10 mouse cellular contexts compared by ENCODE assay signal in genomic region chr9:88361211-88361909, GRCm38 (mm10). TPM values are rescaled to one million over a fixed set of nuclear protein-coding genes. Genes with fewer than 3 reads are reported as not detected.
DNase-seq lines count a peak whose midpoint lies in the region; ATAC-seq lines count a peak whose summit lies in the region.
"Had no signal": no experiment of that assay in that cellular context is flagged by ENCODE, and none has a peak within 500 bp of the region (broad histone marks: within the 10 kb centered on the region; RNA-seq: fewer than 3 reads in every experiment).

No protein-coding gene starts in this region.

- no peaks in the 10 kb centered on the region for H3K27me3 ChIP-seq in hindbrain, embryonic 14.5 days (ENCODE audit: control insufficient read depth, insufficient read depth, low read length)
- no peaks in the 10 kb centered on the region for H3K27me3 ChIP-seq in hindbrain, embryonic 11.5 days (ENCODE audit: control insufficient read depth, insufficient read depth, low read length)
- H3K27me3 ChIP-seq in lung, embryonic 15.5 days: no peaks in the 10 kb centered on the region
- H3K27me3 ChIP-seq: forebrain, embryonic 13.5 days had no signal

- intact Hi-C loops in heart, postnatal 10 days (cut with DNase I): loop anchor here (5.0 kb wide), 1 partner anchor 34 kb away; the partner anchor contains the start of gene Nt5e

- no peak for DNase-seq in hindbrain, embryonic 14.5 days (ENCODE audit: low spot score)
- DNase-seq in hindbrain, embryonic 11.5 days (ENCODE audit: low spot score): no peak
- peak; percentile 53 for DNase-seq in adrenal gland, postnatal 10 days
- DNase-seq in heart, postnatal 10 days: peak; percentile 54 to 62
- DNase-seq in urinary bladder, postnatal 14 days (ENCODE audit: low spot score): no peak
- no peak for DNase-seq in layer of hippocampus, adult 9-10 months (ENCODE audit: low spot score)
- DNase-seq in spleen, adult 12 weeks (ENCODE audit: low spot score): no peak

- no peak overlapping the region for H3K27ac ChIP-seq in hindbrain, embryonic 14.5 days
- H3K27ac ChIP-seq in hindbrain, embryonic 11.5 days (ENCODE audit: low read depth, low read length): no peak overlapping the region
- H3K27ac ChIP-seq in lung, embryonic 15.5 days: peak overlapping the region; percentile 8; the same call in 1 of the 2 replicates
- H3K27ac ChIP-seq: forebrain, embryonic 13.5 days; layer of hippocampus, adult 2 months had no signal

- no peak overlapping the region for H3K4me2 ChIP-seq in hindbrain, embryonic 14.5 days (replicated peaks)
- H3K4me2 ChIP-seq in hindbrain, embryonic 11.5 days (replicated peaks; ENCODE audit: low read depth, low read length): no peak overlapping the region
- no peak overlapping the region for H3K4me2 ChIP-seq in lung, embryonic 15.5 days
- H3K4me2 ChIP-seq: forebrain, embryonic 13.5 days had no signal

- H3K4me3 ChIP-seq in hindbrain, embryonic 14.5 days (replicated peaks; ENCODE audit: low read length): no peak overlapping the region
- H3K4me3 ChIP-seq in hindbrain, embryonic 11.5 days (ENCODE audit: low read depth, low read length): no peak overlapping the region
- no peak overlapping the region for H3K4me3 ChIP-seq in lung, embryonic 15.5 days
- H3K4me3 ChIP-seq: forebrain, embryonic 13.5 days; layer of hippocampus, adult 2 months had no signal

- WGBS in hindbrain, embryonic 14.5 days: 80% methylated on average over 14 of the region's 14 CpGs
- WGBS in hindbrain, embryonic 11.5 days: 80% methylated on average over 14 of the region's 14 CpGs
- 62% methylated on average over 14 of the region's 14 CpGs for WGBS in lung, embryonic 15.5 days

- no peaks in the 10 kb centered on the region for H3K36me3 ChIP-seq in hindbrain, embryonic 14.5 days (replicated peaks; ENCODE audit: control insufficient read depth, insufficient read depth)
- no peaks in the 10 kb centered on the region for H3K36me3 ChIP-seq in hindbrain, embryonic 11.5 days (ENCODE audit: control insufficient read depth, insufficient read depth, low read length)
- no peaks in the 10 kb centered on the region for H3K36me3 ChIP-seq in lung, embryonic 15.5 days

- H3K9ac ChIP-seq in hindbrain, embryonic 14.5 days: no peak overlapping the region
- no peak overlapping the region for H3K9ac ChIP-seq in hindbrain, embryonic 11.5 days (ENCODE audit: low read depth, low read length)
- no peak overlapping the region for H3K9ac ChIP-seq in lung, embryonic 15.5 days
- H3K9ac ChIP-seq: forebrain, embryonic 13.5 days had no signal

- H3K4me1 ChIP-seq in hindbrain, embryonic 14.5 days (replicated peaks; ENCODE audit: control insufficient read depth, insufficient read depth, low read length): no peaks in the 10 kb centered on the region
- H3K4me1 ChIP-seq in hindbrain, embryonic 11.5 days (replicated peaks; ENCODE audit: control insufficient read depth, insufficient read depth, low read length): no peaks in the 10 kb centered on the region
- H3K4me1 ChIP-seq in lung, embryonic 15.5 days: no peaks in the 10 kb centered on the region; the same call in 1 of the 2 replicates

- ATAC-seq in hindbrain, embryonic 14.5 days (ENCODE audit: low FRiP score): peak; percentile 27; the same call in 1 of the 2 replicates
- no peak for ATAC-seq in hindbrain, embryonic 11.5 days (ENCODE audit: low FRiP score)
- ATAC-seq in lung, embryonic 15.5 days (ENCODE audit: borderline replicate concordance, extremely low read depth, low FRiP score, low TSS enrichment): no peak

- H3K9me3 ChIP-seq in hindbrain, embryonic 14.5 days (ENCODE audit: control insufficient read depth, low read length): no peaks in the 10 kb centered on the region
- H3K9me3 ChIP-seq in hindbrain, embryonic 11.5 days (ENCODE audit: control insufficient read depth, low read length): no peaks in the 10 kb centered on the region
- H3K9me3 ChIP-seq in lung, embryonic 15.5 days: no peaks in the 10 kb centered on the region
- H3K9me3 ChIP-seq: forebrain, embryonic 13.5 days had no signal

RNA-seq across cellular contexts. Expression of gene Nt5e, which starts 34.4 kb away (rescaled TPM):
- 0.86 and 1.0 TPM in 2 replicates for polyA plus RNA-seq in hindbrain, embryonic 14.5 days (2014; fragmentation: Nextera tagmentation; extraction: Ambion mirVana)
- 0.73 and 2.1 TPM in 2 replicates for polyA plus RNA-seq in hindbrain, embryonic 11.5 days (2014; fragmentation: Nextera tagmentation; extraction: Ambion mirVana)
- 10 to 100 TPM; 15.0 to 21.8 TPM for total RNA-seq in adrenal gland, postnatal 10 days (2021)
- total RNA-seq in heart, postnatal 10 days (2021): 10 to 100 TPM; 11.6 to 12.5 TPM
- 3.4 and 3.6 TPM in 2 replicates for polyA plus RNA-seq in lung, embryonic 15.5 days (2015; fragmentation: Nextera tagmentation; extraction: Ambion mirVana)

Comparison
In these comparisons a context has a peak if more than half of its experiments do, and no peak if none do; other contexts are left out.
1. DNase-seq: peak in adrenal gland, postnatal 10 days (single experiment) and heart, postnatal 10 days (2 of 2); none in hindbrain, embryonic 14.5 days (single experiment), hindbrain, embryonic 11.5 days (single experiment), urinary bladder, postnatal 14 days (single experiment), layer of hippocampus, adult 9-10 months (single experiment) and spleen, adult 12 weeks (single experiment).